Mouse (Mus musculus) embryonic facial prominence, embryonic 13.5 days (tissue): ENCODE measurements around the gene Tlcd2. TPM values are rescaled to one million over a fixed set of nuclear protein-coding genes. Genes with fewer than 3 reads are reported as not detected.

Experiments used
- ATAC-seq: fragments of 200-750 bp; cut with Nextera tagmentation; 2 replicates; pipeline ENCODE4 v1.8.0; 2017; ENCODE audit warnings: low read depth; ENCODE audit not compliant: insufficient number of reproducible peaks, insufficient read depth, low FRiP score, low TSS enrichment
- H3K27ac ChIP-seq: fragments of 300-500 bp; sonication (generic); 2 replicates; pipeline ENCODE4 v1.5.1; 2015; ENCODE audit warnings: moderate library complexity, mild to moderate bottlenecking, inconsistent platforms
- H3K27me3 ChIP-seq: fragments of 300-500 bp; sonication (generic); 2 replicates; pipeline ENCODE4 v1.6.1; 2015; ENCODE audit warnings: mild to moderate bottlenecking, inconsistent platforms
- H3K36me3 ChIP-seq: fragments of 300-500 bp; sonication (generic); 2 replicates; pipeline ENCODE4 v1.6.1; 2015; ENCODE audit warnings: mild to moderate bottlenecking, inconsistent platforms
- H3K4me1 ChIP-seq: fragments of 300-500 bp; sonication (generic); 2 replicates; pipeline ENCODE4 v1.6.1; 2015; ENCODE audit warnings: inconsistent platforms
- H3K4me2 ChIP-seq: fragments of 300-500 bp; sonication (generic); 2 replicates; pipeline ENCODE4 v1.6.1; 2015; ENCODE audit warnings: moderate library complexity, mild to moderate bottlenecking, inconsistent platforms
- H3K4me3 ChIP-seq: fragments of 300-500 bp; sonication (generic); 2 replicates; pipeline ENCODE4 v1.5.1; 2015; ENCODE audit warnings: mild to moderate bottlenecking, inconsistent platforms
- H3K9ac ChIP-seq: fragments of 300-500 bp; sonication (generic); 2 replicates; pipeline ENCODE4 v1.6.1; 2015; ENCODE audit warnings: mild to moderate bottlenecking, inconsistent platforms
- H3K9me3 ChIP-seq: fragments of 300-500 bp; sonication (generic); 2 replicates; pipeline ENCODE4 v1.6.1; 2016; ENCODE audit warnings: inconsistent platforms
- WGBS: fragments of 180-500 bp; shearing (Covaris S2); methylation state at CpG from one replicate; pipeline ENCODE4 v1.1.7; 2015; ENCODE audit warnings: mixed read lengths; 5-methylcytosine and 5-hydroxymethylcytosine counted together
- polyA plus RNA-seq: library from polyadenylated mRNA; unstranded; fragments of >200 nt; fragmentation: Nextera tagmentation; extraction: Ambion mirVana; gene quantifications from 2 replicates; pipeline ENCODE4 v1.2.1, GENCODE M21; 2015

Gene Tlcd2
- 37.9 and 38.9 TPM in 2 replicates for polyA plus RNA-seq

GRCm38 (mm10) chr11:75460844-75461742 lies at the start of gene Tlcd2:
Gene Tlcd2 (plus strand): TSS chr11:75461715.
- ATAC-seq: peak; percentile 91
- WGBS: under 1% methylated on average over 46 of the region's 46 CpGs
- H3K9me3 ChIP-seq: no peaks in the 10 kb centered on the region
- H3K27me3 ChIP-seq: no peaks in the 10 kb centered on the region
- H3K36me3 ChIP-seq: peaks cover 11% of the 10 kb centered on the region
- peak within 1 kb of the TSS; percentile 95 for H3K27ac ChIP-seq
- H3K9ac ChIP-seq: peak within 1 kb of the TSS; percentile 70
- peaks cover 34% of the 10 kb centered on the region for H3K4me1 ChIP-seq
- H3K4me3 ChIP-seq: peak within 1 kb of the TSS; percentile 64
- H3K4me2 ChIP-seq: peak within 1 kb of the TSS; percentile 98

- peak overlapping the region; percentile 28; the same call in 1 of the 2 replicates for H3K27ac ChIP-seq
- H3K4me1 ChIP-seq: peaks cover 9% of the 10 kb centered on the region; the same call in 1 of the 2 replicates
- H3K9ac ChIP-seq: 0 out of 2 replicates have a peak overlapping the region, but pooled peaks have one; percentile 11
- 42% methylated on average over 7 of the region's 7 CpGs for WGBS
- H3K4me3 ChIP-seq: no peak overlapping the region
- H3K4me2 ChIP-seq: no peak overlapping the region
- no peaks in the 10 kb centered on the region for H3K27me3 ChIP-seq
- H3K36me3 ChIP-seq: peaks cover 75% of the 10 kb centered on the region
- ATAC-seq: no peak
- H3K9me3 ChIP-seq: no peaks in the 10 kb centered on the region
Measured at GRCm38 (mm10) chr11:75415096-75415495, 46.4 kb upstream of the Tlcd2 start.

- H3K36me3 ChIP-seq: peaks cover 66% of the 10 kb centered on the region
- no peaks in the 10 kb centered on the region for H3K9me3 ChIP-seq
- WGBS: 92% methylated on average over 13 of the region's 13 CpGs
- no peak for ATAC-seq
- H3K4me3 ChIP-seq: no peak overlapping the region
- H3K9ac ChIP-seq: no peak overlapping the region
- peaks cover 18% of the 10 kb centered on the region for H3K4me1 ChIP-seq
- no peaks in the 10 kb centered on the region for H3K27me3 ChIP-seq
- H3K4me2 ChIP-seq: no peak overlapping the region
- no peak overlapping the region for H3K27ac ChIP-seq
Measured at GRCm38 (mm10) chr11:75415994-75416393, 45.5 kb upstream of the Tlcd2 start.

GRCm38 (mm10) chr11:75420037-75420436 lies 41.5 kb upstream of the Tlcd2 start:
- H3K9me3 ChIP-seq: no peaks in the 10 kb centered on the region
- peak overlapping the region; percentile 88; the same call in 1 of the 2 replicates for H3K27ac ChIP-seq
- H3K4me2 ChIP-seq: peak overlapping the region; percentile 83
- peaks cover 36% of the 10 kb centered on the region for H3K4me1 ChIP-seq
- peak overlapping the region; percentile 77; the same call in 1 of the 2 replicates for H3K9ac ChIP-seq
- no peak for ATAC-seq
- WGBS: 81% methylated on average over 7 of the region's 7 CpGs
- H3K36me3 ChIP-seq: peaks cover 30% of the 10 kb centered on the region
- H3K4me3 ChIP-seq: no peak overlapping the region
- no peaks in the 10 kb centered on the region for H3K27me3 ChIP-seq

- Histone ChIP-seq H3K9me3 (no peaks in the 10 kb centered on the region), H3K4me1 (peaks cover 32% of the 10 kb centered on the region), H3K27ac (peak overlapping the region; percentile 88), H3K27me3 (no peaks in the 10 kb centered on the region), H3K36me3 (peaks cover 21% of the 10 kb centered on the region), H3K9ac (peak overlapping the region; percentile 77), H3K4me2 (peak overlapping the region; percentile 83), H3K4me3 (peak overlapping the region; percentile 57)
- no peak for ATAC-seq
- 38% methylated on average over 5 of the region's 5 CpGs for WGBS
Measured at GRCm38 (mm10) chr11:75420810-75421374, 40.6 kb upstream of the Tlcd2 start.

- H3K4me1 ChIP-seq: peaks cover 32% of the 10 kb centered on the region
- 10% methylated on average over 6 of the region's 6 CpGs for WGBS
- peak overlapping the region; percentile 57 for H3K4me3 ChIP-seq
- H3K27ac ChIP-seq: peak overlapping the region; percentile 88
- peaks cover 15% of the 10 kb centered on the region for H3K36me3 ChIP-seq
- H3K4me2 ChIP-seq: peak overlapping the region; percentile 83
- H3K27me3 ChIP-seq: no peaks in the 10 kb centered on the region
- no peaks in the 10 kb centered on the region for H3K9me3 ChIP-seq
- peak; percentile 75 for ATAC-seq
- H3K9ac ChIP-seq: peak overlapping the region; percentile 77
Measured at GRCm38 (mm10) chr11:75421375-75422012, 40.0 kb upstream of the Tlcd2 start.

GRCm38 (mm10) chr11:75422013-75422792 lies 39.3 kb upstream of the Tlcd2 start, which contains the start of gene Serpinf1:
Gene Serpinf1 (minus strand): TSS chr11:75422701.
- ATAC-seq: no peak
- H3K36me3 ChIP-seq: peaks cover 10% of the 10 kb centered on the region
- H3K4me2 ChIP-seq: peak within 1 kb of the TSS; percentile 83
- no peaks in the 10 kb centered on the region for H3K27me3 ChIP-seq
- H3K4me3 ChIP-seq: peak within 1 kb of the TSS; percentile 57
- peak within 1 kb of the TSS; percentile 88 for H3K27ac ChIP-seq
- peak within 1 kb of the TSS; percentile 77 for H3K9ac ChIP-seq
- peaks cover 32% of the 10 kb centered on the region for H3K4me1 ChIP-seq
- WGBS: 15% methylated on average over 10 of the region's 10 CpGs
- no peaks in the 10 kb centered on the region for H3K9me3 ChIP-seq

- 86% methylated on average over 3 of the region's 3 CpGs for WGBS
Measured at GRCm38 (mm10) chr11:75423091-75423490, 38.4 kb upstream of the Tlcd2 start.

GRCm38 (mm10) chr11:75424033-75424432 lies 37.5 kb upstream of the Tlcd2 start:
- 90% methylated on average over 9 of the region's 9 CpGs for WGBS
- H3K9ac ChIP-seq: no peak overlapping the region
- H3K27me3 ChIP-seq: no peaks in the 10 kb centered on the region
- H3K4me3 ChIP-seq: no peak overlapping the region
- H3K4me1 ChIP-seq: peaks cover 32% of the 10 kb centered on the region
- no peaks in the 10 kb centered on the region for H3K9me3 ChIP-seq
- ATAC-seq: no peak
- H3K36me3 ChIP-seq: no peaks in the 10 kb centered on the region
- H3K4me2 ChIP-seq: no peak overlapping the region
- H3K27ac ChIP-seq: no peak overlapping the region

More at GRCm38 (mm10) chr11:75423091-75423490, 38.4 kb upstream of the Tlcd2 start:
- no peaks in the 10 kb centered on the region for H3K27me3 ChIP-seq
- ATAC-seq: no peak
- H3K9me3 ChIP-seq: no peaks in the 10 kb centered on the region
- peaks cover 32% of the 10 kb centered on the region for H3K4me1 ChIP-seq
- H3K4me2 ChIP-seq: no peak overlapping the region
- H3K27ac ChIP-seq: no peak overlapping the region
- H3K9ac ChIP-seq: no peak overlapping the region
- H3K36me3 ChIP-seq: peaks cover 2% of the 10 kb centered on the region; the same call in 1 of the 2 replicates
- H3K4me3 ChIP-seq: no peak overlapping the region

GRCm38 (mm10) chr11:75424459-75424858 lies 37.1 kb upstream of the Tlcd2 start:
- H3K27me3 ChIP-seq: no peaks in the 10 kb centered on the region
- no peak for ATAC-seq
- H3K36me3 ChIP-seq: no peaks in the 10 kb centered on the region
- no peaks in the 10 kb centered on the region for H3K9me3 ChIP-seq
- 96% methylated on average over 3 of the region's 3 CpGs for WGBS
- H3K4me1 ChIP-seq: peaks cover 32% of the 10 kb centered on the region
- H3K27ac ChIP-seq: no peak overlapping the region
- H3K4me3 ChIP-seq: no peak overlapping the region
- H3K9ac ChIP-seq: no peak overlapping the region
- H3K4me2 ChIP-seq: no peak overlapping the region
